Mouse (Mus musculus) cerebellum, adult 11 months (tissue): ENCODE measurements around the gene En2.

Source experiments
- DNase-seq: peaks from one replicate; pipeline ENCODE4 v3.0.0; 2022

En2 gene

DNA sequence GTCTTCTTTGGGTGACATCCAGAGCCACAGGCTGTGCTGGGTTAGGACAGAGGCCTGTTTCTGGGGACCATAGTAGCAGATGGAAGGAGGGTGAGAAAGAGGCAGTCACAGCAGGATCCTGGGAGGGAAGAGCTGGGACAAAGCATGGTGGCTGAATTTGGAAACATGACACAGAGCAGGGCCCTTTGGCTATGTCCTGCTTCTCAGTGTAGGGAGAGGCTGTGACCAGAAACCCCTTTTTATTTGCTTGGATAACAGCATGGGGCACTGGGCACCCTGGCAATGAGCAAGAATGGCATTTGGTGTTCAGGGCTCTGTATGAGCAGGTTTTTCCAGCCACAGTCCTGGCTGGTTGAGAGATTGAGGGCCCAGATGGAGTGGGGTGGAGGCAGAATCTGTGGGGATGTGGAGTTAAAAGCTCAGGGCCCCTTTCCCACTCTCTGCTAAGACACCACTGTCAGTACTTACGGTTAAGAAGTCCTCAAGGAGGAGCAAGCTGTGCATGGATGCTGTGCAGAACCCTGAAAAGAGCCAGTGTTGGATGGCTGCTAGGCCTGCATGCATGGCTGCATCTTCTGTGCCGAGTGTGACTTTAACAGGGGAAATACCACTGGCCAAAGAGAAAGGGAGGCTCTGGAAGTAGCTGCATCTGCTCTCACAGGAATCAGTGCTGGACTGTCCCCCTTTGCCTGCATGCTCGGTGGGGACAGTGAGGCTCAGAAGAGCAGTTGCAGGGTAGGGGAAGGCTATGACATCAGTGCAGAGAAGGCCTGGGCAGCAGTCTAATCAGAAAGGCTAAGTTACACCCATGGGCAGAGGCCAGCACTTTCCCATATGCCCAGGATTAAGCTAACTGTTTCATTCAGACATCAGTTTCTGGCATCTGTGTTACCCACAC lies 26.0 kb downstream of the En2 start:
- DNase-seq: peak; percentile 79

DNA sequence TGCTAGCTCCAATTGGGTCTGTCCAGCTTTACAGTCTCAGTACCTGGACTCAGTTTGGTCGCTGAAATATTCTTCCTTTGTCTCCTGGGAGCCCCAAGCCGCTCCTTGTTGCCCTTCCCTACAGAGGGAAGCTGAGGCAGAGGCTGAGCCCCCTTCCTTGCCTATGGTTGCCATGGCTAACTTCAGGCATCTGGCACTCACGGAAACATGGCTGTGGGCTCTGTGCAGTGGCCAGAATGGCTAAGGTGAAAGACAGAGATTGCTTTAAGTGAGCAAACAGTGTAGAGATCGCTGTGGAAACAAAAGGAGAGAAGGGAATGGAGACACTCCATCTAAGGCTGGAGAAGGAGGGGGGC lies 26.6 kb downstream of the En2 start:
- no peak for DNase-seq

DNA sequence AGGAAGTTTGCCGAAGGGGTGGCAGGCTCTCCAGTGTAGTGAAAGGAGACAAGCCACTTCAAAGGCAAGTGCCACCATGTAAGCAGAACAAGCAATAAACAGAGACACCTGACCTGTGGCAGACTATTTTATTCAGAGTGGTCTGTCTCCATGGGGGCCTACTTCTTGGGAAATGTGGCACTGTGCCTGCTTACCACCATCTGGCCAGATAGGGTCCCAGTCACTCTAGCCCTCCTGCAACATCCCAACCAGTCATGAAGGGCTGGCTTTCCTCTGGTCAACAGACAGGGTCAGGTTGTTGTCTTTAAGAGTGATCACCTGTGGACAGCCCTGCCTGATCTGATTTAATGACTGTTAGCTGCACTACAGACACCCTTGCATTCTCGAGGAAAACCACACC lies 30.0 kb downstream of the En2 start:
- DNase-seq: no peak

DNA sequence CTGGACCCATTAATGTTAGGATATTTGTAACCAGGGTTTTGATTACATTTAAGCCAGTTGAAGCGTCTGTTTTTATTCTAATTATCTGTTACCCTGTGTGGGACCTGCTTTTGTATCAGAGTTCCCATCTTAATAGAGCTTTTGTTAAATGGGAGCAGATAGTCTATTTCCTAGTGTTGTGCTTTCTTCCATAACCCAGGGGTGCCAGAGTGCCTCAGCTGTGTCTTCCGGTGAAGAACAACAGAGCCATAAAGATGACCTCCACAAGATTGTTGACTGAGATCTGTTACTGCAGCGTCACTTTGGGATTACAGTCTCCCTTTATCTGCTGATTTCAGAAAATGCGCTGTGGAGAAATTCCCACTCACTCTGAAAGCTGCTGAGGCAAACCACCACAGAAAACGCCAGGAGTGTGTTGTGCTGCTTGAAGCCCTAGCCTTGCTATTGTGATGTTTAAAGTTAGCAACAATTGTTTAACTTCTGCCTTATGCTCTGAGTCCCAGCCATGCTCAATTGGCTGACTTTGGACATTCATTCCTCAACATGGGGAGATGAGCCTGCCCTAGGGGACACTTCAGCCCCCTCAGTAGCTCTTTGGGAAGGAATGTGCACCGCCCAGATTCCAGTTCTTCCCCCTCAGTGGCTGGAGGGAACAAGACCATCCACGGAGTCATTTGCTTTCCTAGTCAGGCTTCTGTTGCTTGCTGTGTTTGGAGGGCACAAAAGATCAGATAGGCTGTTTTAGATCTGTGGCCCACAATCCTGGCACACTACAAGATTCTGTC lies 33.8 kb downstream of the En2 start:
- no peak for DNase-seq

DNA sequence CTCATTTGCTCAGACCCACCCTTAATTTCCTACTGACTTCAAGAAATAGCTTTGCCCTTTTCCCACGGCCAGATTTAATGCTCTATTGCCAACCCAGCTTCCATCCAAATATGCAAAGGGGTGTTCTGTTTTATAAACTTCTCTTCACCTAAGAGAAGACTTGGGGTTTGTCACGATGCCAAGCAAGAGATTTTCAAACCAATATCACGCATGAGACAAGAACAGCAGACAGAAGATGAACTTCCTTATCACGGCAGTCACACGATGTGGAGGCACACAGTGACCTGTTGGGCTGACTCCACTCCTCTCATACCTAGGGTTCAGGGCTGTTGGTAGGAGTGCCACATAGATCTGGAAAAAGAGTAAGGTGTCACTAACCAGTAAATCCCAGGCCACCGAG lies 37.6 kb downstream of the En2 start:
- no peak for DNase-seq

DNA sequence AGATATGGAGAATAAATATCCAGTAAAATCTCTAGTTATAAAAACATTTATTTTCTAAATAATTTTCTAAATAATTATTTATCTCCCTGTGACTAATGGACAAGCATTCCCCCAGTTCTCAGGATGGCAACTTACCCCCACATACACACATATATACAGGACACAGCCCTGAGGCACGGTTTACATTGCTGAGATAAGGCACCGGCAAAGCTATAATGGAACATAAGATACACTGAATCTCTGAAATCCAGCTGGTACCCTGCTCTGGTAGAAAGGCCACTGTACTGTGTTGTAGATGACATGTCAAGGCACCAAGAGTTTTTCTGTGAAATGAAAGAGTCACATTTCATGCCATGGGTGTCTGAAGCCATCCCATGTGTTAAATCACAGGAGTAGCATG lies 39.2 kb downstream of the En2 start:
- no peak for DNase-seq

DNA sequence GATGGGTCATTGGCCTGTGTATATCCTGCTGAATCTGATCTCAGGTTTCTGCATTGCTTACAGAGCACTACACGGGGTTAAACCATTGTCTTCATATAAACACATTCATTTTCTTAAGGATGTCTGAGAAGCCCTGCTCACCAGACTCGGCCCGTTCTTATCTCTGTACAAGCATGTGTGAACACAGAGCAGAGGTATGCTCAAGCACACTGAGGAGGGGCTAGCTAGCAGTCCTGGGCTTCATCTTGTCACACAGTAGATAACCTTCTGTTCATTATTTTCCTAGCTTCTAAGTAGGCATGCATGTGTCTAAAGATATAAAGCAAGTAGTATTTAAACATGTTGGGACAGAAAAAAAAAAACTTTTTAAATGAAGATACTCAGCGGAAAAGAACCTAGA lies 41.0 kb downstream of the En2 start:
- DNase-seq: no peak

DNA sequence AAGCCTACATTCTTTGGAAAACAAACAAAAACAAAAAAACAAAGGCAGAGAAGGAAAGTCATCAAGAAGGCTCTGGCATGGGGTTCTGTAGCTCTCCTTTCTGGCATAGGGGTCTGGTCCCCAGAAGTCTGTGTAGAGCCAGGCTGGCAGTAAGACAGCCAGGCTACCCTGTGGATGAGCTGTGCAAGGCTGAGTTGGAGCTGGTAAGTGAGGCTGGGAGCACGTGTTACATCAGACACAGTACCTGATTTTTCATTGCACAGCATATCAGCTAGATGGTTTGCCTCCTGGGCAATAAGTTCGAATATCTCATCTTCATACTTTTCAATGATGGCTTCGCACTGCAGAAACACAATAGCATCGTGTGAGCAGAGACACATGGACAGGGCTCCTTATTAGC lies 41.5 kb downstream of the En2 start:
- no peak for DNase-seq

DNA sequence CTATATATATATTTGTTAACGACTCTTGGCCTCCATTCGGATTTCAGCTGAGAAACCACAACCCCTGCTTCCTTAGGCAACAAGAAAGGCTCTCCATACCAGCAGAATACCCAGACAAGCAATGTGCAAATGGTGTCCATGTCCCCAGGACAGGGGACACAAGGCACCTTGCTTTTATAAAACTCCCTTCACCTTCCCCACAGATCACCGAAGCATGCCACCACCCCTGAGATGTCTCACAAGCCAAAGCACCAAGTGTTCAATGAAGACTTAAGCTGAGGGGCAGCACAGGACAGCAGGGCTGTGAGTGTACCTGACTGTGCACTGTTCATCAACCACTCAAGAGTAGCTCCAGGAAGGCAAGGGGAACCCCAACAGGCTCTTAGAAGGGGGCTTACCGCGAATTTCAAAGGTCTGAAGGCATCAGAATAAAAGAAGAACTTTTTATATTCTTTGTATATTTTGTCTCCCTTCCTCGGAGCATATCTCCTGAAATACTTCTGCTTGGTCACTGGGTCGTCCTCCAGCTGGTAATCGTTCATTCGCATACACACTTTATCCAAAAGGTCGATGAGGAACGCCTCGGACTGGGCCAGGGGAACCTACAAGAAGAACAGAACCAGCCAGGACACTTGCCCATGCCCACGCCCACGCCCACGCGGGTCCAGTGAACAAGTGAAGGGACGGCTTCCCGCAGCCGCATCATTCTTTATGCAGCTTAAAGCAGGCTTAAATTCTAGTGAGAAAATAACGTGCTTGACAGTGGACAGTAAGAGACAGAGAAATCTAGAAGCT lies 43.4 kb downstream of the En2 start:
- peak; percentile 39 for DNase-seq

DNA sequence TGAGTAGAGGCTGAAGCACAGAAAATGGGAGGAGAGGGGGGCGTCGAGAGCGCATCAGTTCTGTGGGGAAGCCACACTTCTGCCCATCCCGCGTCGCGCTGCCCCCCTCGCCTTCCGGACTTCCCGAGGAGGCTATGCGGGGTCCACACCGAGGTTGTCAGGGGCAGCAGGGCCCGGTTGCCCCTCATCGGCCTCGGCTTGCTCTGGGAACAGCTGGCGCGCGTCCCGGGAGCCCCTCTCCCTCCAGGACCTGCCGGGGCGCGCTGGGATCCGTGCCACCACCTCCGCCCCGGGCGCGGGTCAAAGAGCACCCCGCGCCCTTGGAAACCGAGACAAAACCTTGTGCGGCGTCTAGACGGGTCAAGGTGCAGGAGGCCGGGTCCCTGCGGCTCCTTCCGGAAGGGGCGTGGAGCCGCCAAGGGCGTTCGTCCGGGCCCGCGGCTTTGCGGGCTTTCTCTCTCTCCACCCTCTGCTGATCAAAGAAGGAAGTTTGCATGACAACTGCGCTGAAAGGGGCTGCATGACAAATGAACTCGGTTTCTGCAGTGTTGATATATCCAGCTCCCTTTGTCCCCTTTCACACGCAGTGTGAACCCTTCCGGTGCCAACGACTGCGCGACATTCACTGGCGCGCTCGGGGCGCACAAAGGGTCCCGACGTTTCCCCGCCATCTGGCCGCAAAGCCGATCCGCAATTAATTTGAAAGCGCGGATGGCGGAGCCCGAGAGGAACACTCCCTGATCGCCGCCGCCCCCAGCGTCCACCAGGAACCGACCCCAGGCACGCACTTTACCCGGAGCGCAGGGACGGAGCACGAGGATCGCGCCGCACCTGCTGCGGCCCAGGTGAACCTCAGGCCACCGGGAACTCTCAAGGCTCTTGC lies 44.3 kb downstream of the En2 start:
- peak; percentile 63 for DNase-seq

DNA sequence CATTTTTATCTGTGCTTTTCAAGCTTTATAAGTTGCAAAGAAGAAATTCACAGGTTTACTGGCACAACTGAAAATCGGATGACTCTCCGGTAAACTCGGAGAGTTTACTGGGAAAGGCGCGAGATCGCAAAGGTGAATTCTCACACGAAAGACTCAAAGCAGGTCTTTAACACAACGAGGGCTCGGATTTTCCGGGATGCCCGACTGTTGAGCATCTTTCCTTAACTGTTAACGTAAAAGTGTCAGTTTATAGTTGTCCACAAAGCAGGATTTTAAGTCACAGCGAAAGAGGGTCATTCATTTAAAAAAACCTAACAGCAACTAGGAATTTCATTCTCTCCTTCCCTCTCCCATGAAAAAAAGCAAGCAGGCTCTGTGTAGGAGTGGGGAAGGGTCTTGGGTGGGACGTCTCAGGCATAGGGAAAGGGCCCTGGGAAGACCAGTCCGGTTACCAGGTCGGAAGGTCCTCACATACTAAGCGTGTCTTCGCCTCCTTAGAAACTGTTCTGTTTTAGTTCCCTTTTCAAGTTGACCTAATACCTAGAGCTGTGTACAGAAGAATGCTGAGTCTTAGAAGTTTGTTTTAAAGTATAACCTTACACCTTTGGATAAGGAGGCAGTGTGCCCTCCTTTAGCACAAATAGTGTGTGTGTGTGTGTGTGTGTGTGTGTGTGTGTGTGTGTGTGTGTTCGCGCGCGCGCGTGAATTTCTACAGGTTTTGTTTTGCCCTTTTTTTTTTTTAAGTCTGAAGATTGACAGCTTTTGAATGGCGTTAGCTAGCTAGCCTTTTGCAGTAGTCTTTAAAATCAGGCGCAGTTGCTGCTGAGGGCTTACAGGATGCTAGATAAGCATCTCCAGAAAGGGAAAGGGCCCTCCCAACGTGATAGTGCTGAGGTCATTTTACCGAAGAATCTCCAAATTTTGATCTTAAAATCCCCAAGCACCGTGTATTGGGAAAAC lies 45.4 kb downstream of the En2 start:
- no peak for DNase-seq

DNA sequence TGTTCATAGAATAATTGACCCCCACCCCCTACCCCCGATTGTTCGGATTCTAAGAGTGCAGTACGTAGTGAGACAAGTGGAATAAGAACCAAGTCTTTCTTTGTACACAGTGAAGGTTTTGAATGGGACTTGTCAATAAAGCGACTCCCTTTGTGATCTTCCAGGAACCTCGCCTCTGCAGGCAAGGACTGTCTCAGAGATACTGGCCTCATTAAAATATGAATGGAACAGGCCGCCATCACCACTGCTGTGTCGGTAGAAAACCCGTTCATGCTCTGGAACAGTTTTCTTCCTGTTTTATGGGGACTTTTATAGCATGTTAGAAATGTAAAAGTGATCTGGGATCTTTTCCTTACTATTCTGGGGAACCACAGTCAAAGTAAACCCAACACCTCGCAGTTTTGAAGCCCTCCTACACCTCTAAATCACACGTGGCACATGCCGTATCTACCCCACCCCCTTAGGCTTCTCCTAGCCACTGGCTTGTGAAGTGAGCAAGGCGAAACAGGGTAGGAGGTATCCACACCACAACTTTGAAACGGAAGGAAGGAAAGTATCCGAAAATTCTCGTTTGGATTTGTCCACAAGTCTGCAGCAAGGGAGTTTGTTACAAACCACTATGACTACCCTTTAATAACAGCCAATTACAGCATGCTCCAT lies 46.3 kb downstream of the En2 start:
- DNase-seq: no peak

DNA sequence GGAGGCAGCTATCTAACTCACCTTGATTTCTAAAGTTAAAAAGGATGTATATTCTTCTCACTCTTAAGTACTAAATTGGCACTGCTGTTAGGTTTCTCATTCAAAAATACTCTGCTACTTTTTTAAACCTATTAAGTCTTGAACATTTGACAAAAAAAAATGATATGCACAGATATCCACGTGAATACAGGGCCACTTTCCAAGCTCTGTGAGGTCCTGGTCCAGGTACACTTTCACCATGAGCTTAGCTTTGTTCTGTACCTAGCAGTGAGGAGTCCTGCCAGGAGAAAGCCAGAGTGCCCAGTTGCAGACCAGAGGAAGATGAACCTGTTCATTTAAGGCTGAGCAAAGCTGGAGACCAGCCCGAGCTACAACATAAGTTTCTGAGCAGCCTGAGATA lies 47.9 kb downstream of the En2 start:
- DNase-seq: no peak

DNA sequence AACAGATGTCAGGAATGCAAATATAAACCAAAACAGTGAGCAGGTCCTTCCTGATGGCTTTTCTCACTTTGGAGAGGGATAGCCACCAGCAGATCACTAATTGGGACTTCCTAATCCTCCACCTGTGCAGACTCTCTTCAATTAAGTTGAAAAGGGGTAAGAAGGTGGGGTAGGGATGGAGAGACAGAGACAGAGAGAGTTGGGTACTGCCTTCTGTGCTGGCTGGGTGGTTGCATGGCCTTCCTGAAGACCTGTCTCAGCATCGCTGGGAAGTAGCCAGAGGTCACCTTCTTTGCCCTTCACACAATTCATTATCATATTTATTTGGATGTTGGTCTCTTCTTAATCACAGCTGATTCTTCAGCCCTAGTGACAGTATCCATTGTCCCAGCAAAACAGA lies 54.1 kb downstream of the En2 start:
- no peak for DNase-seq
